Mouse (Mus musculus) C2C12 (cell line): ENCODE results near the gene Olfr1015. TPM values are rescaled to one million over a fixed set of nuclear protein-coding genes. Genes with fewer than 3 reads are reported as not detected.

ENCODE experiments used
- H3K27me3 ChIP-seq: one replicate; pipeline ENCODE4 v1.6.1; 2011; ENCODE audit not compliant: control insufficient read depth, insufficient read depth, insufficient read length
- H3K36me3 ChIP-seq: one replicate; pipeline ENCODE4 v1.6.1; 2011; ENCODE audit not compliant: control insufficient read depth, insufficient read depth
- H3K4me3 ChIP-seq: one replicate; pipeline ENCODE4 v1.5.1; 2011; ENCODE audit warnings: mild to moderate bottlenecking, control low read depth; ENCODE audit not compliant: poor library complexity, insufficient read depth, severe bottlenecking
- H3K79me2 ChIP-seq: one replicate; pipeline ENCODE4 v1.6.1; 2011; ENCODE audit not compliant: control insufficient read depth, insufficient read depth
- H3K79me3 ChIP-seq: one replicate; pipeline ENCODE4 v1.6.1; 2011; ENCODE audit warnings: low read depth, control low read depth
- H3ac ChIP-seq: one replicate; pipeline ENCODE3; 2011; ENCODE audit warnings: low read depth; ENCODE audit not compliant: control insufficient read depth, insufficient read length
- CEBPB ChIP-seq: IDR thresholded peaks from one replicate; pipeline ENCODE4 v1.6.1; 2011; ENCODE audit warnings: low read depth, mild to moderate bottlenecking, control low read depth, moderate library complexity
- CTCF ChIP-seq: IDR thresholded peaks from one replicate; pipeline ENCODE4 v1.5.1; 2011; ENCODE audit not compliant: control insufficient read depth, insufficient read depth, insufficient read length
- FOSL1 ChIP-seq: IDR thresholded peaks from one replicate; pipeline ENCODE4 v1.8.0; 2011; ENCODE audit warnings: mild to moderate bottlenecking, low read length; ENCODE audit not compliant: poor library complexity, insufficient read depth, severe bottlenecking
- MAX ChIP-seq: IDR thresholded peaks from one replicate; pipeline ENCODE4 v1.6.1; 2011; ENCODE audit warnings: mild to moderate bottlenecking, control low read depth
- MYOD1 ChIP-seq: IDR thresholded peaks from one replicate; pipeline ENCODE4 v1.6.1; 2011; ENCODE audit warnings: low read depth; ENCODE audit not compliant: control insufficient read depth, insufficient read length
- MYOG ChIP-seq: IDR thresholded peaks from one replicate; pipeline ENCODE4 v1.6.1; 2011; ENCODE audit not compliant: control insufficient read depth, insufficient read length; ENCODE audit errors: extremely low read depth
- USF1 ChIP-seq: IDR thresholded peaks from one replicate; pipeline ENCODE4 v1.6.1; 2011; ENCODE audit warnings: low read depth, mild to moderate bottlenecking, control low read depth, moderate library complexity
- long read RNA-seq, 2 experiments: library from polyadenylated mRNA; unstranded; transcript quantifications; one replicate each; pipeline ENCODE4 v2.0.0; 2019 to 2020
- polyA plus RNA-seq: library from polyadenylated mRNA; unstranded; fragments of >200 nt; fragmentation: generic; extraction: Trizol; gene quantifications from one replicate; pipeline ENCODE4 v1.2.1, GENCODE M21; 2012; ENCODE audit warnings: missing spikeins

The Olfr1015 gene
- not detected for polyA plus RNA-seq
- long read RNA-seq, experiment 1 = 0 reads
- long read RNA-seq, experiment 2 = 0 reads

DNA sequence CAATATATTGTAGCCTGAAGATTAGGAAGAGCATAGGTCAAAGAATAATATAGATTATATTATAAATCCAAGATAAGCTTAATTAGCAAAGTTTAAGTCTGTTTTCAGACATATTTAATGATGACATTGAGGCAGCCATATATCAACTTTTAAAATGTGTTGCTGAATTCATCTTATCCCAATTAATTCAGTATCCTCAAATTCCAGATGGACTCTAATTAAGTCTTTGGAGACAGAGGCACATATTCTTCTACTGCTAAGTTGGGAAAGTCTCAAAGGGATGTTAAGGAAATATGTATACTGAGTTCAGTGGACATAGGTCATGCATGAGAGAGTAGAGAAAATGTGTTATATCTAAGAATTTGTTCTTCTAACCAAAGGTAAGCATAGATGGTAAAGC is at the start of gene Olfr1015:
Gene Olfr1015 (plus strand): TSS at position 301 of the 400 bp plus-strand sequence.
- no peaks in the 10 kb centered on the region for H3K79me2 ChIP-seq
- H3K4me3 ChIP-seq = no peak within 1 kb of the TSS
- no peak for TF ChIP-seq MAX
- no peak for TF ChIP-seq CTCF
- no peak for TF ChIP-seq FOSL1
- TF ChIP-seq USF1 = no peak
- TF ChIP-seq MYOD1 = no peak
- TF ChIP-seq CEBPB = no peak
- TF ChIP-seq MYOG = no peak
- H3K79me3 ChIP-seq = no peaks in the 10 kb centered on the region
- no peaks in the 10 kb centered on the region for H3K27me3 ChIP-seq
- no peaks in the 10 kb centered on the region for H3K36me3 ChIP-seq
- H3ac ChIP-seq = no peak within 1 kb of the TSS

- H3K27me3 ChIP-seq = no peaks in the 10 kb centered on the region
- H3K79me3 ChIP-seq = no peaks in the 10 kb centered on the region
- H3ac ChIP-seq = no peak overlapping the region
- H3K36me3 ChIP-seq = no peaks in the 10 kb centered on the region
- TF ChIP-seq USF1 = no peak
- no peaks in the 10 kb centered on the region for H3K79me2 ChIP-seq
- H3K4me3 ChIP-seq = no peak overlapping the region
Measured at GRCm38 (mm10) chr2:85753822-85754221, 28.0 kb upstream of the Olfr1015 start.

- H3K27me3 ChIP-seq = no peaks in the 10 kb centered on the region
- TF ChIP-seq MYOG (no peak), MYOD1 (no peak), USF1 (no peak), FOSL1 (no peak), CTCF (no peak), CEBPB (no peak), MAX (no peak)
- no peaks in the 10 kb centered on the region for H3K36me3 ChIP-seq
- H3K79me2 ChIP-seq = no peaks in the 10 kb centered on the region
- no peak within 1 kb of the TSS for H3ac ChIP-seq
- no peak within 1 kb of the TSS for H3K4me3 ChIP-seq
- H3K79me3 ChIP-seq = no peaks in the 10 kb centered on the region
Measured at GRCm38 (mm10) chr2:85762666-85763065, 19.2 kb upstream of the Olfr1015 start, which contains the start of gene Olfr1012. Gene Olfr1012 (minus strand): TSS chr2:85762766.

- Histone ChIP-seq H3K36me3 (no peaks in the 10 kb centered on the region), H3K79me3 (no peaks in the 10 kb centered on the region), H3ac (no peak within 1 kb of the TSS), H3K79me2 (no peaks in the 10 kb centered on the region), H3K27me3 (no peaks in the 10 kb centered on the region), H3K4me3 (no peak within 1 kb of the TSS)
- TF ChIP-seq MYOD1 (no peak), MAX (no peak), FOSL1 (no peak), CTCF (no peak), CEBPB (no peak), USF1 (no peak), MYOG (no peak)
Measured at GRCm38 (mm10) chr2:85766798-85767197, 15.0 kb upstream of the Olfr1015 start, which contains the start of gene Olfr1013. Gene Olfr1013 (plus strand): TSS chr2:85767098.

DNA sequence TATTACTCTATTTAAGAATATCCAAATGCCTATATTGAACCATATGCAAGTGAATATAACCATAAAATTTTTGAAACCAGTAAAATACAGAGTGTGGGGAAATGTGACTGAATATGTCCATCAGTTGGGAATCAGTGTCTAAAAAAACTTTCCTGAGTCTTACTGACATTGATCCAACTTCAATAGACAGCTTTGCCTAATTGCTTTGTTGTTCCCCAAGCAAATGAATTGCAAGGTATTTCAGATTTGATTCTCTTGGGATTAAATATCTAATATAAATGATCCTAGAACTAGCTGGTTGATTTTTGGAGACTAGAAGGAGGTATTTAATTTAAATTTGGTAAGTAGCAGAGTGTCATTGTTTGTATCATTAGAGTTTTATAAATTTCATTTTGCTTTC is 9.4 kb upstream of the Olfr1015 start, which contains the start of gene Olfr1014:
Gene Olfr1014 (plus strand): TSS at position 301 of the 400 bp plus-strand sequence.
- no peak within 1 kb of the TSS for H3ac ChIP-seq
- H3K79me2 ChIP-seq = no peaks in the 10 kb centered on the region
- H3K27me3 ChIP-seq = no peaks in the 10 kb centered on the region
- no peaks in the 10 kb centered on the region for H3K36me3 ChIP-seq
- TF ChIP-seq USF1 (no peak), FOSL1 (no peak), CEBPB (no peak), MYOG (no peak), MYOD1 (no peak), MAX (no peak), CTCF (no peak)
- H3K4me3 ChIP-seq = no peak within 1 kb of the TSS
- no peaks in the 10 kb centered on the region for H3K79me3 ChIP-seq

DNA sequence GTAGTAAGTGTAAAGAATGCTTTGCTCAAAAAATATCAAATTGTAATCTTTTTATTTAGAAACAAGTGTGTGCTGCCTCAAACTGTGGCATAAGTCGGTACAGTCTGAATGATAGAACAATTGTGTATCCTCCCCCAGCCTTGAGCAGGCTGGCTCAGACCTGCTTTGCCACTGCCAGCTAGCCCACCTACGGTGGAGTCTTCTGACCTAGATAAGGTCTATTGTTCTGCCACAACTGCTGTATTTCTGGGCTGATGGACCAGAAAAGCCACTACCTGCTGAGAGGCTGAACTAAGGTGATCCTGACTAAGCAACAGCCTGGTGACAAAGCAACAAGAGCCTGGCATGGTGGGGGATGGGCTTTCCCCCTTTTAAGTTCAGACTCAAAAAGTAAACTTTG is 10.5 kb downstream of the Olfr1015 start:
- TF ChIP-seq MYOG = no peak
- TF ChIP-seq USF1 = no peak
- no peak for TF ChIP-seq MAX
- no peak for TF ChIP-seq CTCF
- TF ChIP-seq MYOD1 = no peak
- Histone ChIP-seq H3K79me2 (no peaks in the 10 kb centered on the region), H3K27me3 (no peaks in the 10 kb centered on the region), H3K79me3 (no peaks in the 10 kb centered on the region), H3ac (no peak overlapping the region), H3K36me3 (no peaks in the 10 kb centered on the region), H3K4me3 (no peak overlapping the region)
